Comparison of ENCODE assay signal across 28 mouse cellular contexts in genomic region chr4:48131606-48132005, GRCm38 (mm10). TPM values are rescaled to one million over a fixed set of nuclear protein-coding genes. Genes with fewer than 3 reads are reported as not detected.
DNase-seq lines count a peak whose midpoint lies in the region; ATAC-seq and TF ChIP-seq lines count a peak whose summit lies in the region.
"Had no signal": no experiment of that assay in that cellular context is flagged by ENCODE, and none has a peak within 500 bp of the region (broad histone marks: within the 10 kb centered on the region; RNA-seq: fewer than 3 reads in every experiment).

No protein-coding gene starts in this region.

- TF ChIP-seq CTCF in liver, postnatal 0 days (IDR thresholded peaks at IDR 0.05; ENCODE audit: low read depth): no peak

- H3K9ac ChIP-seq in liver, postnatal 0 days (replicated peaks): no peak overlapping the region
- H3K9ac ChIP-seq: embryonic facial prominence, embryonic 13.5 days; embryonic facial prominence, embryonic 15.5 days; forebrain, embryonic 12.5 days had no signal

- TF ChIP-seq EP300 in liver, postnatal 0 days (IDR thresholded peaks at IDR 0.05; ENCODE audit: low read depth): no peak

- H3K4me3 ChIP-seq in liver, postnatal 0 days (ENCODE audit: low read depth, low read length): no peak overlapping the region
- H3K4me3 ChIP-seq: embryonic facial prominence, embryonic 13.5 days; embryonic facial prominence, embryonic 15.5 days; erythroblast, embryonic 14.5 days; forebrain, embryonic 10.5 days; forebrain, embryonic 12.5 days had no signal

- H3K4me1 ChIP-seq in liver, postnatal 0 days (ENCODE audit: insufficient read depth): no peaks in the 10 kb centered on the region; the same call in 1 of the 2 replicates
- H3K4me1 ChIP-seq: embryonic facial prominence, embryonic 13.5 days; embryonic facial prominence, embryonic 15.5 days; forebrain, embryonic 10.5 days; forebrain, embryonic 12.5 days had no signal

- WGBS in liver, postnatal 0 days (ENCODE audit: insufficient replicate concordance): 83% methylated on average over 9 of the region's 9 CpGs

- no peak for DNase-seq in liver, postnatal 0 days
- no peak for DNase-seq in liver
- DNase-seq in cerebellum, adult 18-20 months: no peak
- no peak for DNase-seq in embryo, embryonic 9.5 days (ENCODE audit: extremely low spot score)
- DNase-seq in embryo, embryonic 11 days: no peak
- DNase-seq: adrenal gland, adult 8-10 months; adrenal gland, postnatal 14 days; adrenal gland, postnatal 36 days; B cell, adult 2 months; cerebellum, adult 11 months; cerebellum, adult 2 months; cerebellum, adult 9-10 months; cerebellum, postnatal 10 days; cerebellum, postnatal 36 days had no signal

- peak overlapping the region; percentile 51 for H3K27ac ChIP-seq in liver, postnatal 0 days (ENCODE audit: low read depth)
- H3K27ac ChIP-seq: embryonic facial prominence, embryonic 13.5 days; embryonic facial prominence, embryonic 15.5 days; forebrain, embryonic 10.5 days; forebrain, embryonic 12.5 days had no signal

- no peaks in the 10 kb centered on the region for H3K27me3 ChIP-seq in liver, postnatal 0 days (ENCODE audit: insufficient read depth, low read length)
- H3K27me3 ChIP-seq: CH12.LX; embryonic facial prominence, embryonic 13.5 days; embryonic facial prominence, embryonic 15.5 days; forebrain, embryonic 12.5 days; Patski had no signal

- peaks cover 11% of the 10 kb centered on the region; the same call in 1 of the 2 replicates for H3K36me3 ChIP-seq in liver, postnatal 0 days (replicated peaks; ENCODE audit: insufficient read depth, low read length)

- no peak overlapping the region for H3K4me2 ChIP-seq in liver, postnatal 0 days (ENCODE audit: low read depth, low read length)
- H3K4me2 ChIP-seq: embryonic facial prominence, embryonic 13.5 days; embryonic facial prominence, embryonic 15.5 days; forebrain, embryonic 12.5 days had no signal

- no peak for ATAC-seq in liver, postnatal 0 days
- peak; percentile 14 to 37; a peak in 2 of 4 replicates for ATAC-seq in hematopoietic stem cell, adult 5-6 weeks (replicated peaks in 1 of 2; ENCODE audit: insufficient read depth in 1 of 2, low FRiP score in 2 of 2, low TSS enrichment in 1 of 2, low read depth in 1 of 2, poor library complexity in 2 of 2, severe bottlenecking in 2 of 2)
- ATAC-seq in megakaryocyte progenitor cell, adult 5-6 weeks (replicated peaks; ENCODE audit: poor library complexity): peak; percentile 54
- ATAC-seq: activated CD4-positive, CD25-positive, alpha-beta regulatory T cell, adult 4 months; CD4-positive, CD25-positive, alpha-beta regulatory T cell, adult 4 months; forebrain, embryonic 14.5 days; forebrain, embryonic 16.5 days; Patski had no signal

- no peaks in the 10 kb centered on the region for H3K9me3 ChIP-seq in liver, postnatal 0 days (ENCODE audit: low read length)
- H3K9me3 ChIP-seq: embryonic facial prominence, embryonic 13.5 days; embryonic facial prominence, embryonic 15.5 days; forebrain, embryonic 10.5 days; forebrain, embryonic 12.5 days; G1E had no signal

RNA-seq across cellular contexts. Expression of gene Stx17, which starts 6.9 kb away (rescaled TPM):
- polyA plus RNA-seq in liver, postnatal 0 days (2015; fragmentation: Nextera tagmentation; extraction: Ambion mirVana): 11.2 and 13.0 TPM in 2 replicates
- total RNA-seq in hematopoietic stem cell, adult 5-6 weeks (2017): 14.3 and 35.6 TPM in 2 replicates
- 11.1 and 14.8 TPM in 2 replicates for total RNA-seq in megakaryocyte progenitor cell, adult 5-6 weeks (2015)
- total RNA-seq in megakaryocyte progenitor cell, adult 5-6 weeks (2017): 15.4 and 20.1 TPM in 2 replicates
